8 mouse cellular contexts compared by ENCODE assay signal in the genomic region with DNA sequence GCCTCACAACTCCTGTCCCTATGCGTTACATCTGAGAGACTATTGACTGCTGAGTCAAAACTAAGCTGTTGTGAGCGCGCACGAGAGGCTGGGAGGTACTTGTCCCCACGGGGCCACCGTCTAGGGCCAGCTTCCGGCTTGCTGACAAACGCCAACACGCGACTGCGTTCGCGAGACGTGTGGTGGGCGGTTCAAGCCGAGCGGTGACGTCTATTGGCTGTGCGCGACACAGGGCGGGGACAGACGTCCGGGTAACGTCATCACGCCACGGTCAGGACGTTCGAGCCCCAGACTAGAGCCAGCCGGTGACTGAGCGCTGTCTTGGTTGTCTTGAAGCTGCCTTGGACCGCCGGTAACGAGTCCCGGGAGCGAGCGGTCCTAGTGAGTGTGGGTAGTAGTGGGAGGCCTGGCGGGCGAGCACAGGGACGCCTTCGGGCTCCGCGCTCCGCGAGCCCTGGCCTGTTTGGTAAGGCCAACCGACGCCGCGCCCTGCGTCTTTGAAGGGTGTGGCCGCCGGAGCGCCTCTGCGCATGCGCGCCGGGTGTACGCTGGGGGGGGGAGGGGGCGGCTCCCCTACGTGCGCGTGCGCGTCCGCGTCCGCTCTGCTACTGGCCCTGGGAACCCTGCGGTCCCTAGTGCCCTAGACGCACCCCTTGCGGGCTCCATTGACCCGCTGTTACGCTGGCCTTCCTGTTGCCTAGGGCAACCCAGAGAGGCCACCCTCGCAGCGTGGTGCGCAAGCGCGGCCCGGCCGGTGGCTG. TPM values are rescaled to one million over a fixed set of nuclear protein-coding genes. Genes with fewer than 3 reads are reported as not detected.
A peak's percentile ranks its signal among the peaks of the same experiment; 100 is the strongest.
DNase-seq lines count a peak whose midpoint lies in the region; ATAC-seq lines count a peak whose summit lies in the region.

A gene (plus strand): TSS at position 269 of the 761 bp plus-strand sequence.

- intact Hi-C loops in gastrocnemius, postnatal 14 days (cut with DNase I; ENCODE audit: low total_unique reads) = loop anchor here (10.0 kb wide), 1 partner anchor 288 kb away; no protein-coding TSS in a partner anchor
- intact Hi-C loops in left cerebral cortex, postnatal 10 days (cut with DNase I) = no loop called here

- peak; percentile 95 for ATAC-seq in inflammation-experienced regulatory T-cells, adult 6 months
- ATAC-seq in megakaryocyte-erythroid progenitor cell, adult 5-6 weeks (replicated peaks; ENCODE audit: low FRiP score, low TSS enrichment, poor library complexity, severe bottlenecking) = peak; percentile 94

- DNase-seq in adrenal gland, adult (ENCODE audit: inconsistent age in 2 of 2, low spot score in 1 of 2) = peak; percentile 99 to 100
- DNase-seq in embryo, embryonic 10.5 days (ENCODE audit: low spot score) = peak; percentile 98
- peak; percentile 99 for DNase-seq in gastrocnemius, postnatal 14 days
- peak; percentile 99 to 100 for DNase-seq in left cerebral cortex, postnatal 10 days (ENCODE audit: extremely low spot score in 1 of 2, low spot score in 2 of 2)
- DNase-seq in right cerebral cortex, postnatal 25 days = peak; percentile 100
- peak; percentile 99 for DNase-seq in urinary bladder, postnatal 4 days (ENCODE audit: low spot score in 2 of 2)

RNA-seq across cellular contexts. Expression of the gene that starts here (rescaled TPM):
- 10 to 100 TPM; 26.9 to 33.9 TPM for total RNA-seq in gastrocnemius, postnatal 14 days (2021)
- polyA plus RNA-seq in inflammation-experienced regulatory T-cells, adult 6 months (2017; shearing (Covaris generic)) = 10 to 100 TPM; 22.6 to 40.2 (median 24.9) TPM
- 100 to 1,000 TPM; 160 to 166 TPM for total RNA-seq in left cerebral cortex, postnatal 10 days (2021)
- 102 and 142 TPM in 2 replicates for total RNA-seq in megakaryocyte-erythroid progenitor cell, adult 5-6 weeks (2014; fragmentation: Nextera tagmentation)
- total RNA-seq in megakaryocyte-erythroid progenitor cell, adult 5-6 weeks (2017) = 21.7 and 26.6 TPM in 2 replicates

Comparison
In these comparisons a context has a peak if more than half of its experiments do, and no peak if none do; other contexts are left out.
1. Peak in every context shown above with its lines: DNase-seq and ATAC-seq.